Mouse (Mus musculus) skeletal muscle tissue, adult 2 months (tissue): ENCODE measurements at regions not wholly inside any gene's neighbourhood (a gene's known extent, or its start where the extent isn't known, plus 50 kb on each side); places are given as distances from the start of the nearest gene placed in this dataset.

Experiments used
- DNase-seq: peaks from one replicate; pipeline ENCODE4 v3.0.0-alpha.2; 2012; ENCODE audit warnings: low read depth, low spot score

GRCm38 (mm10) chr10:15592161-15592560, 874.1 kb upstream of the Gje1 start:
- no peak for DNase-seq

- DNase-seq: no peak
Measured at GRCm38 (mm10) chr10:15586081-15586480, 868.1 kb upstream of the Gje1 start.

GRCm38 (mm10) chr10:15564119-15564518, 846.1 kb upstream of the Gje1 start:
- no peak for DNase-seq

- DNase-seq: no peak
Measured at GRCm38 (mm10) chr10:15553407-15554064, 835.5 kb upstream of the Gje1 start.

GRCm38 (mm10) chr10:15541797-15542350, 823.9 kb upstream of the Gje1 start:
- peak; percentile 20 for DNase-seq

GRCm38 (mm10) chr10:15540780-15541426, 822.9 kb upstream of the Gje1 start:
- DNase-seq: no peak

- DNase-seq: no peak
Measured at GRCm38 (mm10) chr10:15536053-15536452, 818.0 kb upstream of the Gje1 start.

GRCm38 (mm10) chr10:15487367-15487766, 769.4 kb upstream of the Gje1 start:
- no peak for DNase-seq

GRCm38 (mm10) chr10:15443281-15443680, 725.3 kb upstream of the Gje1 start:
- peak; percentile 4 for DNase-seq

- DNase-seq: no peak
Measured at GRCm38 (mm10) chr10:15441216-15441615, 723.2 kb upstream of the Gje1 start.

- DNase-seq: no peak
Measured at GRCm38 (mm10) chr10:15426746-15427145, 708.7 kb upstream of the Gje1 start.

- no peak for DNase-seq
Measured at GRCm38 (mm10) chr10:15406211-15406610, 688.2 kb upstream of the Gje1 start.

- DNase-seq: no peak
Measured at GRCm38 (mm10) chr10:15405706-15406105, 687.7 kb upstream of the Gje1 start.

GRCm38 (mm10) chr10:15399964-15400363, 682.0 kb upstream of the Gje1 start:
- DNase-seq: no peak

- DNase-seq: no peak
Measured at GRCm38 (mm10) chr10:15397114-15397513, 679.1 kb upstream of the Gje1 start.

- no peak for DNase-seq
Measured at GRCm38 (mm10) chr10:15395295-15395694, 677.3 kb upstream of the Gje1 start.

- DNase-seq: peak; percentile 64
Measured at GRCm38 (mm10) chr10:15392027-15392816, 674.2 kb upstream of the Gje1 start.

- no peak for DNase-seq
Measured at GRCm38 (mm10) chr10:15373571-15373970, 655.6 kb upstream of the Gje1 start.
